Mouse (Mus musculus) kidney, postnatal 25 days (tissue): ENCODE data around the gene Prss2.
"Not testable (repeated sequence)": the region's sequence is repeated elsewhere in the genome, so short reads cannot be mapped to it uniquely, and the experiment has no call there.

Experiments
- DNase-seq, 2 experiments: peaks; one replicate each; pipeline ENCODE4 v3.0.0; 2021; ENCODE audit warnings: mixed read lengths in 2 of 2

Prss2 gene

GRCm38 (mm10) chr6:41521487-41521886 is at the start of gene Prss2:
TSS of gene Prss2 (plus strand) at chr6:41521787.
- DNase-seq = no peak

- no peak for DNase-seq
Measured at GRCm38 (mm10) chr6:41499374-41499773, 22.2 kb upstream of the Prss2 start.

- DNase-seq = no peak
Measured at GRCm38 (mm10) chr6:41504915-41505314, 16.7 kb upstream of the Prss2 start.

GRCm38 (mm10) chr6:41505323-41505722 is 16.3 kb upstream of the Prss2 start:
- no peak for DNase-seq

- no peak for DNase-seq
Measured at GRCm38 (mm10) chr6:41518017-41518524, 3.5 kb upstream of the Prss2 start.

- no peak for DNase-seq
Measured at GRCm38 (mm10) chr6:41526453-41526852, 4.9 kb downstream of the Prss2 start.

GRCm38 (mm10) chr6:41527402-41527801 is 5.8 kb downstream of the Prss2 start:
- no peak for DNase-seq

GRCm38 (mm10) chr6:41529987-41530386 is 8.4 kb downstream of the Prss2 start:
- DNase-seq = peak in 1 of 2 experiments; percentile 21

GRCm38 (mm10) chr6:41532181-41532580 is 10.6 kb downstream of the Prss2 start:
- DNase-seq = no peak

- no peak for DNase-seq
Measured at GRCm38 (mm10) chr6:41532687-41533284, 11.2 kb downstream of the Prss2 start.

GRCm38 (mm10) chr6:41537376-41537775 is 15.8 kb downstream of the Prss2 start:
- no peak for DNase-seq

- DNase-seq = not testable (repeated sequence)
Measured at GRCm38 (mm10) chr6:41538296-41538695, 16.7 kb downstream of the Prss2 start.

GRCm38 (mm10) chr6:41540746-41541145 is 19.2 kb downstream of the Prss2 start:
- DNase-seq = no peak

GRCm38 (mm10) chr6:41541746-41542145 is 20.2 kb downstream of the Prss2 start:
- DNase-seq = no peak

- no peak for DNase-seq
Measured at GRCm38 (mm10) chr6:41542983-41543382, 21.4 kb downstream of the Prss2 start.

GRCm38 (mm10) chr6:41543411-41544050 is 21.9 kb downstream of the Prss2 start:
- DNase-seq = no peak

GRCm38 (mm10) chr6:41544381-41544924 is 22.9 kb downstream of the Prss2 start:
- DNase-seq = no peak

- no peak for DNase-seq
Measured at GRCm38 (mm10) chr6:41545266-41545665, 23.7 kb downstream of the Prss2 start.

- DNase-seq = no peak
Measured at GRCm38 (mm10) chr6:41547056-41547650, 25.6 kb downstream of the Prss2 start.

GRCm38 (mm10) chr6:41548286-41548685 is 26.7 kb downstream of the Prss2 start:
- no peak for DNase-seq

- no peak for DNase-seq
Measured at GRCm38 (mm10) chr6:41553356-41554010, 31.9 kb downstream of the Prss2 start.

- DNase-seq = no peak
Measured at GRCm38 (mm10) chr6:41554295-41555169, 32.9 kb downstream of the Prss2 start.
